Mouse (Mus musculus): ENCODE measurements around the gene Prrx1.

DNA sequence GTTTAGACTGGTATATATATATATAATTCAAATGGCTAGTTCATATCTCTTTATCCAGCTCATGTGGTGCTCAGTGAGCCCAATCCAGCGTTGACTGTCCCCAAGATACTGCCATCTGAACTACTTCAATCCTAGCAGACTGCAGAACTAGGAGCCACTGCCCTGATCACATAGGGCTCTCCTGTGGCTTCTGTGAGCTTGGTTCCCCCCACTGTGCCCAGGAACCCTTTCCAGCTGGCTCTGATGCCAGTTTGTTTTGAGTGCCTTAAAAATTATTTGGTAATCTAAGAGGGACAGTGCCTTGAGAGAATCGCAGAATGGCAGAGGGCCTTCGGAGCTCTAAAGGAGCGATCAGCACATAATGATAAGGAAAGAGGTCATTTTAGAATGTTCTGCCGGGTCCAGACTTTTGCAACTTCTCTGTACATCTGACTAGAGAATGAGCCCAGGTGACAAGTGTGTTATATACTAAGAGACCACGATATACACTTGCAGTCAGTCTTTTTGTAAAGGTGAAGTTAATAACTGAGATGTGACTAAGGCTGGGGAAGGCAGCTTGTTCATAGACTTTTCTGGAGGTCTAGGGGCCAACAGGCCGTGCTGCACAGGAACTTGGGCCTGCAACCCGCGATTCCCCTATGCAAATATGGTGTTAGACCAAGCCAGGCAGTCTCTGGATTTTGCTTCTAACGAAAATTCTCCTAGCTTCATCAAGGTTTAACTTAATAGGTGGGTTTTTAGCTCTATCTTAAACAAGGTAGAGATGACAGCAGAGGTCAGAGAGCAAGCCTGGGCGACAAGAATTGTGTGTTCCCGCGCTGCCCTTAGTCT is 2.3 kb downstream of the Prrx1 start:
- TF ChIP-seq EP300 (optimal IDR thresholded peaks at IDR 0.05) (no peak), CTCF (IDR thresholded peaks at IDR 0.05; ENCODE audit: low read depth) (no peak)

All from stomach, postnatal 0 days (tissue).